Mouse (Mus musculus) ES-E14 (cell line): ENCODE results near the gene Nfib. TPM values are rescaled to one million over a fixed set of nuclear protein-coding genes. Genes with fewer than 3 reads are reported as not detected.

ENCODE experiments used
- DNase-seq: peaks from one replicate; pipeline ENCODE4 v3.0.0-alpha.2; 2013; ENCODE audit warnings: low read depth, low spot score
- H3K27ac ChIP-seq: 2 replicates; pipeline ENCODE4 v1.5.1; 2012; ENCODE audit warnings: low read depth, mild to moderate bottlenecking, low read length, moderate library complexity, mixed read lengths; ENCODE audit not compliant: poor library complexity, insufficient read depth, severe bottlenecking
- H3K36me3 ChIP-seq: 2 replicates; pipeline ENCODE4 v1.6.1; 2012; ENCODE audit warnings: mild to moderate bottlenecking, low read length, moderate library complexity, mixed read lengths; ENCODE audit not compliant: control insufficient read depth, poor library complexity, insufficient read depth, severe bottlenecking
- H3K4me1 ChIP-seq, 2 experiments: fragments of 150-350 bp in 1 of 2; sonication (generic) in 1 of 2; 2 replicates each; pipeline ENCODE4 v1.6.1; 2012; ENCODE audit warnings: low read length in 2 of 2, mild to moderate bottlenecking in 1 of 2, mixed read lengths in 1 of 2; ENCODE audit not compliant: control insufficient read depth in 2 of 2, insufficient read depth in 2 of 2, poor library complexity in 1 of 2
- H3K4me3 ChIP-seq, 2 experiments: fragments of 150-350 bp in 1 of 2; sonication (generic) in 1 of 2; 2 replicates each; pipeline ENCODE4 v1.5.1; 2012; ENCODE audit warnings: low read length in 2 of 2, low read depth in 1 of 2, mild to moderate bottlenecking in 1 of 2, mixed read lengths in 1 of 2; ENCODE audit not compliant: insufficient read depth in 1 of 2, poor library complexity in 1 of 2, severe bottlenecking in 1 of 2
- H3K9ac ChIP-seq: 2 replicates; pipeline ENCODE4 v1.6.1; 2012; ENCODE audit warnings: low read depth, mild to moderate bottlenecking, low read length, mixed read lengths; ENCODE audit not compliant: poor library complexity, insufficient read depth, severe bottlenecking
- H3K9me3 ChIP-seq: fragments of 150-350 bp; sonication (generic); 2 replicates; pipeline ENCODE4 v1.6.1; 2012; ENCODE audit warnings: low read depth, mild to moderate bottlenecking, low read length; ENCODE audit not compliant: control insufficient read depth, insufficient read depth
- CHD2 ChIP-seq: IDR thresholded peaks from 2 replicates; pipeline ENCODE4 v1.6.1; 2014; ENCODE audit warnings: mild to moderate bottlenecking, low read depth, low read length, inconsistent platforms
- HCFC1 ChIP-seq: IDR thresholded peaks from 2 replicates; pipeline ENCODE4 v1.6.1; 2012; ENCODE audit warnings: low read length, inconsistent platforms, borderline replicate concordance; ENCODE audit not compliant: insufficient read depth
- MAFK ChIP-seq: IDR thresholded peaks from 2 replicates; pipeline ENCODE4 v1.6.1; 2014; ENCODE audit warnings: mild to moderate bottlenecking, low read depth, low read length, inconsistent platforms; ENCODE audit not compliant: insufficient read depth
- ZC3H11A ChIP-seq: IDR thresholded peaks from 2 replicates; pipeline ENCODE4 v1.6.1; 2012; ENCODE audit warnings: low read depth, mild to moderate bottlenecking, inconsistent platforms, low read length, borderline replicate concordance
- ZNF384 ChIP-seq: IDR thresholded peaks from 2 replicates; pipeline ENCODE4 v1.6.1; 2012; ENCODE audit warnings: low read depth, low read length, inconsistent platforms
- in situ Hi-C, 2 experiments: fragments of 600-800 bp; cut with MboI; formaldehyde crosslinking; loops; one replicate each; pipeline ENCODE4 v1.15.1; 2025; ENCODE audit warnings: low sequenced_read_pairs in 2 of 2, inconsistent platforms in 1 of 2; ENCODE audit not compliant: unreplicated experiment in 2 of 2
- total RNA-seq: library from RNA; depleted of rRNA; stranded (reverse); fragments of 300-350 nt; gene quantifications from 2 replicates; pipeline ENCODE4 v1.2.3, GENCODE M21; 2012

Gene Nfib
- total RNA-seq, 1 experiment = 8.9 TPM

- no peak overlapping the region for H3K9ac ChIP-seq
- H3K4me1 ChIP-seq = peaks cover 1 to 7% of the 10 kb centered on the region in 2 experiments; a peak in 1 of 4 replicates
- in situ Hi-C loops = no loop called here
- no peak overlapping the region for H3K27ac ChIP-seq
- TF ChIP-seq HCFC1 = no peak
- no peak for TF ChIP-seq ZNF384
- TF ChIP-seq CHD2 = no peak
- no peak for TF ChIP-seq MAFK
- no peak for TF ChIP-seq ZC3H11A
- H3K4me3 ChIP-seq = no peak overlapping the region
- no peaks in the 10 kb centered on the region for H3K9me3 ChIP-seq
- no peaks in the 10 kb centered on the region for H3K36me3 ChIP-seq
- no peak for DNase-seq
Observed at GRCm38 (mm10) chr4:82470212-82470937, 235.2 kb downstream of the Nfib start.

GRCm38 (mm10) chr4:82468944-82469343 lies 236.6 kb downstream of the Nfib start:
- H3K27ac ChIP-seq = no peak overlapping the region
- H3K9ac ChIP-seq = no peak overlapping the region
- no peaks in the 10 kb centered on the region for H3K9me3 ChIP-seq
- in situ Hi-C loops = no loop called here
- TF ChIP-seq ZNF384 = no peak
- no peak for TF ChIP-seq ZC3H11A
- no peak for TF ChIP-seq HCFC1
- TF ChIP-seq MAFK = no peak
- no peak for TF ChIP-seq CHD2
- peaks cover 1 to 13% of the 10 kb centered on the region in 2 experiments; a peak in 1 of 4 replicates for H3K4me1 ChIP-seq
- no peaks in the 10 kb centered on the region for H3K36me3 ChIP-seq
- H3K4me3 ChIP-seq = no peak overlapping the region
- DNase-seq = no peak

- in situ Hi-C loops = no loop called here
- no peak overlapping the region for H3K27ac ChIP-seq
Observed at GRCm38 (mm10) chr4:82466717-82467116, 238.8 kb downstream of the Nfib start.

GRCm38 (mm10) chr4:82466144-82466543 lies 239.4 kb downstream of the Nfib start:
- Histone ChIP-seq H3K4me3 (no peak overlapping the region), H3K36me3 (no peaks in the 10 kb centered on the region), H3K9me3 (no peaks in the 10 kb centered on the region), H3K27ac (no peak overlapping the region), H3K4me1 (peaks cover 1 to 14% of the 10 kb centered on the region in 2 experiments; a peak in 1 of 4 replicates), H3K9ac (no peak overlapping the region)
- DNase-seq = no peak
- TF ChIP-seq ZC3H11A = no peak
- no peak for TF ChIP-seq CHD2
- no peak for TF ChIP-seq MAFK
- in situ Hi-C loops = no loop called here

More at GRCm38 (mm10) chr4:82466717-82467116, 238.8 kb downstream of the Nfib start:
- Histone ChIP-seq H3K36me3 (no peaks in the 10 kb centered on the region), H3K9ac (no peak overlapping the region), H3K4me3 (no peak overlapping the region), H3K4me1 (peaks cover 1 to 16% of the 10 kb centered on the region in 2 experiments; a peak in 1 of 4 replicates), H3K9me3 (no peaks in the 10 kb centered on the region)
- no peak for TF ChIP-seq MAFK
- no peak for DNase-seq
